Mouse (Mus musculus) layer of hippocampus, postnatal 36 days (tissue): ENCODE data around the gene Ncbp2. TPM values are rescaled to one million over a fixed set of nuclear protein-coding genes. Genes with fewer than 3 reads are reported as not detected.
"Not testable (repeated sequence)": the region's sequence is repeated elsewhere in the genome, so short reads cannot be mapped to it uniquely, and the experiment has no call there.

Source experiments
- DNase-seq, 2 experiments: peaks; one replicate each; pipeline ENCODE4 v3.0.0; 2022
- total RNA-seq, 2 experiments: library from RNA; stranded (reverse); gene quantifications; 2 replicates each; pipeline ENCODE4 v1.2.3; 2021

Ncbp2 gene
- total RNA-seq, 2 experiments from 2014 or later: 51.5 to 53.2 TPM

GRCm38 (mm10) chr16:31935091-31935979 lies 13.0 kb upstream of the Ncbp2 start:
- DNase-seq: peak in 1 of 2 experiments; percentile 40

- no peak for DNase-seq
Measured at GRCm38 (mm10) chr16:31936568-31936967, 11.7 kb upstream of the Ncbp2 start.

- no peak for DNase-seq
Measured at GRCm38 (mm10) chr16:31938856-31939255, 9.5 kb upstream of the Ncbp2 start.

- no peak for DNase-seq
Measured at GRCm38 (mm10) chr16:31940586-31940985, 7.7 kb upstream of the Ncbp2 start.

- peak; percentile 77 to 83 for DNase-seq
Measured at GRCm38 (mm10) chr16:31943980-31944379, 4.3 kb upstream of the Ncbp2 start.

- no peak for DNase-seq
Measured at GRCm38 (mm10) chr16:31944698-31945255, 3.5 kb upstream of the Ncbp2 start.

- no peak for DNase-seq
Measured at GRCm38 (mm10) chr16:31945372-31945771, 2.9 kb upstream of the Ncbp2 start.

GRCm38 (mm10) chr16:31945986-31946385 lies 2.3 kb upstream of the Ncbp2 start:
- not testable (repeated sequence) for DNase-seq

- no peak for DNase-seq
Measured at GRCm38 (mm10) chr16:31947333-31947732, 980 bp upstream of the Ncbp2 start.

GRCm38 (mm10) chr16:31947901-31948316 lies 404 bp upstream of the Ncbp2 start:
- no peak for DNase-seq

- DNase-seq: no peak
Measured at GRCm38 (mm10) chr16:31963224-31963623, 14.9 kb downstream of the Ncbp2 start.

- DNase-seq: no peak
Measured at GRCm38 (mm10) chr16:31975258-31975657, 26.9 kb downstream of the Ncbp2 start.

- DNase-seq: no peak
Measured at GRCm38 (mm10) chr16:31979501-31979900, 31.2 kb downstream of the Ncbp2 start.

GRCm38 (mm10) chr16:31980946-31981345 lies 32.6 kb downstream of the Ncbp2 start:
- DNase-seq: no peak

GRCm38 (mm10) chr16:31992039-31992438 lies 43.7 kb downstream of the Ncbp2 start:
- no peak for DNase-seq

- no peak for DNase-seq
Measured at GRCm38 (mm10) chr16:31993195-31993594, 44.9 kb downstream of the Ncbp2 start.

GRCm38 (mm10) chr16:31993946-31994345 lies 45.6 kb downstream of the Ncbp2 start:
- no peak for DNase-seq

- DNase-seq: no peak
Measured at GRCm38 (mm10) chr16:31996371-31996770, 48.1 kb downstream of the Ncbp2 start.

- DNase-seq: peak; percentile 88 to 91
Measured at GRCm38 (mm10) chr16:32002509-32003477, 54.5 kb downstream of the Ncbp2 start, which contains the start of gene Senp5. TSS of gene Senp5 (minus strand) at chr16:32003287.

GRCm38 (mm10) chr16:32004731-32005130 lies 56.4 kb downstream of the Ncbp2 start:
- DNase-seq: no peak

- DNase-seq: no peak
Measured at GRCm38 (mm10) chr16:32008529-32009293, 60.4 kb downstream of the Ncbp2 start.

GRCm38 (mm10) chr16:32009913-32010312 lies 61.6 kb downstream of the Ncbp2 start:
- DNase-seq: peak; percentile 40 to 43
